ENCODE assay signal across 19 mouse cellular contexts in genomic region chr10:92888466-92888865, GRCm38 (mm10).
"Had no signal": no experiment of that assay in that cellular context is flagged by ENCODE, and none has a peak within 500 bp of the region (broad histone marks: within the 10 kb centered on the region; RNA-seq: fewer than 3 reads in every experiment).

No protein-coding gene starts in this region.

- H3K9ac ChIP-seq: liver, embryonic 13.5 days; neural tube, embryonic 12.5 days; neural tube, embryonic 15.5 days had no signal

- H3K4me3 ChIP-seq: layer of hippocampus, adult 2 months; left cerebral cortex, adult 2 months; liver, embryonic 13.5 days; neural tube, embryonic 12.5 days; neural tube, embryonic 15.5 days had no signal

- H3K27ac ChIP-seq: kidney, postnatal 0 days; layer of hippocampus, adult 2 months; left cerebral cortex, adult 2 months; liver, embryonic 13.5 days; neural tube, embryonic 12.5 days; neural tube, embryonic 15.5 days; stomach, postnatal 0 days had no signal

- H3K4me2 ChIP-seq: liver, embryonic 13.5 days; midbrain, embryonic 11.5 days; neural tube, embryonic 12.5 days; neural tube, embryonic 15.5 days had no signal

- H3K9me3 ChIP-seq: liver, embryonic 13.5 days; neural tube, embryonic 12.5 days; neural tube, embryonic 15.5 days had no signal

- H3K36me3 ChIP-seq: liver, embryonic 13.5 days; neural tube, embryonic 12.5 days; neural tube, embryonic 15.5 days had no signal

- DNase-seq: kidney, postnatal 25 days; layer of hippocampus, postnatal 36 days; liver, embryonic 13.5 days; lung, adult 2 months; lung, postnatal 14 days; lung, postnatal 4 days; midbrain, embryonic 14.5 days; right cerebral cortex, adult 18-20 months; right cerebral cortex, postnatal 25 days; thymus, adult 2 months; thymus, postnatal 14 days; thymus, postnatal 4 days had no signal

- H3K4me1 ChIP-seq: liver, embryonic 13.5 days; neural tube, embryonic 12.5 days; neural tube, embryonic 15.5 days had no signal

- H3K27me3 ChIP-seq: liver, embryonic 13.5 days; neural tube, embryonic 12.5 days; neural tube, embryonic 15.5 days had no signal
